Mouse (Mus musculus): ENCODE measurements around the gene Gpc4. TPM values are rescaled to one million over a fixed set of nuclear protein-coding genes. Genes with fewer than 3 reads are reported as not detected.

The Gpc4 gene
- polyA plus RNA-seq, 1 experiment from 2014 or later, result 9.3 TPM

GRCm38 (mm10) chrX:52030146-52030545 lies 134.9 kb downstream of the Gpc4 start:
- Histone ChIP-seq H3K9ac (replicated peaks; ENCODE audit: low read length) (no peak overlapping the region), H3K4me1 (ENCODE audit: control insufficient read depth, insufficient read depth, low read length) (no peaks in the 10 kb centered on the region), H3K27me3 (ENCODE audit: control insufficient read depth, insufficient read depth, low read length) (no peaks in the 10 kb centered on the region), H3K4me2 (ENCODE audit: low read length) (no peak overlapping the region), H3K27ac (replicated peaks; ENCODE audit: low read depth, low read length) (no peak overlapping the region), H3K4me3 (replicated peaks; ENCODE audit: low read depth, low read length) (no peak overlapping the region), H3K9me3 (ENCODE audit: control insufficient read depth, low read length) (no peaks in the 10 kb centered on the region), H3K36me3 (ENCODE audit: control insufficient read depth, insufficient read depth, low read length) (no peaks in the 10 kb centered on the region)
- DNase-seq (no peak), ATAC-seq (ENCODE audit: low FRiP score, low TSS enrichment) (no peak)
- 88% methylated on average over 7 of the region's 7 CpGs for WGBS

- H3K36me3 ChIP-seq (ENCODE audit: control insufficient read depth, insufficient read depth, low read length), result no peaks in the 10 kb centered on the region
- H3K9ac ChIP-seq (replicated peaks; ENCODE audit: low read length), result no peak overlapping the region
- H3K27me3 ChIP-seq (ENCODE audit: control insufficient read depth, insufficient read depth, low read length), result no peaks in the 10 kb centered on the region
- no peak for ATAC-seq (ENCODE audit: low FRiP score, low TSS enrichment)
- H3K27ac ChIP-seq (replicated peaks; ENCODE audit: low read depth, low read length), result no peak overlapping the region
- H3K4me2 ChIP-seq (ENCODE audit: low read length), result no peak overlapping the region
- WGBS, result 51% methylated on average over 9 of the region's 9 CpGs
- H3K4me3 ChIP-seq (replicated peaks; ENCODE audit: low read depth, low read length), result no peak overlapping the region
- no peak for DNase-seq
- H3K9me3 ChIP-seq (ENCODE audit: control insufficient read depth, low read length), result no peaks in the 10 kb centered on the region
- H3K4me1 ChIP-seq (ENCODE audit: control insufficient read depth, insufficient read depth, low read length), result no peaks in the 10 kb centered on the region
Measured at GRCm38 (mm10) chrX:52017660-52018059, 147.4 kb downstream of the Gpc4 start.

Other genes starting within 250 kb of the Gpc4 start
- not detected in 2 replicates for gene 1700080O16Rik, start 192.5 kb downstream of the Gpc4 start, polyA plus RNA-seq (2014; fragmentation: Nextera tagmentation; extraction: Ambion mirVana)